Mouse (Mus musculus) kidney, postnatal 4 days (tissue): ENCODE measurements around the gene Pnpla3.

Experiments
- DNase-seq, 2 experiments: peaks; one replicate each; pipeline ENCODE4 v3.0.0; 2021; ENCODE audit warnings: mixed read lengths in 2 of 2

Pnpla3 gene

DNA sequence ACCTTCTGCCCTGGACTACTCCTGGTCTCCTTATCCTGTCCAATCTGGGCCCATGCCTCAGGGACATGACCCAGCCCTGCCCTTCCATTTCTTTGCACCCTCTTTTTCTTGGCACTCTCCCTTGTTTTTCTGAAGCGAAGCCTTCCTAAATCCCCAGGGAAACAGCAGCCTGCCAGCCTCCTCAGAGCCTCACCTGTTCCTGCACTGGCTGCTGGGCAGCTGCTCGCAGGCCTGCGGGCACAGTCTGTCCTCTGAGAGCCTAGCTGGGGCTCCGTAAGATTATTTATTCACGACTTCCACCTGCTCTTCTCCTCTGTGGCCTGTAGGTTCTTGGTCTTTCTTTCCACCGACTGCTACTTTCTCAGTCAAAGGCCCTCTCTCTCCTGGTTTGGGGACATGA, 14.4 kb downstream of the Pnpla3 start:
- DNase-seq, result no peak

DNA sequence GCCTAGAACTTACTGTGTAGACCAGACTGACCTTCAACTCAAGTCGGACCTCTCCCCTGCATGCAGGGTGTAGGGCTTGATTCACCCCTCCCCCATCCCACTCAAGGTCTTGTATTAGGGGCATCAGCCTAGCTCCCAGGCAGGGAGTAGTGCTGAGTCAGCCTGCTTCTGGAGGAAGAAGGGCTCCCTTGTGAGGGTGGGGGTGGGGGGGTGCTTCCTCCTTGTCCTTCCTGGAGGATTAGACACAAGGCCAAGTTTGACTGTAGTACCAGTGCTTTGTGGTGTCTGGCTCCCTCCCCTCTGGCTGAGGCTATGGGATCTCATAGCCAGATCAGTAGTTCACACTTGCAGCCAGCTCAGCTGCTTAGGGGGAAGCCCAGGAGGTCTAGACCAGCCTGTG, 16.3 kb downstream of the Pnpla3 start:
- peak in 1 of 2 experiments; percentile 46 for DNase-seq

DNA sequence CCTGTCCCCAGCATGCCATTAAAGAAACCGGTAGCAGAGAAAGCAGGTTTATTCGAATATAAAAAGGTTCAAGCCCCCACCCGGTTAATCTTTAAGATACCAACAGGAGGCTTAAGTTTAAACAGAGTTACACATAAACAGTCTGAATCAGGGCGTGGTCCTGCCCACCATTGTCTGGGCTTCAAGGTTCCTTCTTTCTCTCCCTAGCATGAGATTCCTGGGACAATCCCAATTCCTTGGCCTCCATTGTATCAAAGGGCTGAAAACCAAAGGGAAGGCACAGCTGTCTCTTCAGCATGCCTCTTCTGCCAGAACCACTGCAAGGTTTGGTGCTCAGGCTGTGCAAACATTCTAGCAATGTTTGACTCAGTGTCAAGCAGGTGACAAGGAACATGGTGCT, 18.6 kb downstream of the Pnpla3 start:
- no peak for DNase-seq

DNA sequence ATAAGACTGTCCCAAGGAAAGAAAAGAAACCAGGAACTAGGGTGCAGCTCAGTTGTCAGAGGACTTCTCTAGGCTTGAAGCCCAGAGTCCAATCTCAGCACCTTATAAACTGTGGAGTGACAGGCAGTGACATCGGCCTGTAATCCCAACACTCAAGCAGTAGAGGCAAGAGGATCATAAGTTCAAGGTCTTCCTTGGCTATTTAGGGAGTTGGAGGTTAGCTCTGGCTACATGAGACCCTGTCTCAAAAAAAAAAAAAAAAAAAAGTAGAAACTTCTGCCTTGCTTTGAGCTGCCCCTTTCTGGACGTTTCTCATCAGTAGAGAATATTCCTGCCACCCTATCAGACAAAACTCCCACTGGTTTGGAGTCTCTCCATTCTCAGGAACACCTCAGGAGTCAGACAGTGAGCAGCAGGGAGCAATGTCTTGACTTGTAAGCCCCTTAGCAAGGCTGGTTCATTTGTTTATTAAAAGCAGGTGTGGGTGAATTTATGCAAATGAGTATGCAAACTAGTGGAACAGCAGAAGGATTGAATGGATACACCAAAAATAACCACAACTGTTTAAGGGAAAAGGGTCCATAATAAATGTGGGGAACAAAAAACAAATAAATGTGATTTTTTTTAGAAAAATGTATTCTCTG, 21.4 kb downstream of the Pnpla3 start:
- DNase-seq, result no peak

DNA sequence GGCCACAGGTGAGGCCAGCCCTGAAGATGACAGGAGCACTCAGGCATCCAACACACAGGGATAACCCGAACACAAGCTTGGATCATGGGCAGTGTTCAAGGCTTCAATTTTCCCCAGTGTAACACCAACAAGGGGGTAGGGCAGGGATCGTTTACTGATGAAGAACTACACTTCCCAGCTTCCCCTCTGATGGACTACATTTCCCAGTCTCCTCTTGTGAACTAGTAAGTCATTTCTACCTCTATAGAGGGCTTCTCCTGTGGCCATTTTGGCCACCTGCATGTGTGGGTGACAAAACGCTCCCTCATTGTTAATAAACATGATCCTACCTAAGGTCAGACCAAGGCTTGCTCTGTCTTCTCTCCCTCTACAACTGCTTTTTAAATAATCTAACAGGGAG, 22.2 kb downstream of the Pnpla3 start:
- no peak for DNase-seq

DNA sequence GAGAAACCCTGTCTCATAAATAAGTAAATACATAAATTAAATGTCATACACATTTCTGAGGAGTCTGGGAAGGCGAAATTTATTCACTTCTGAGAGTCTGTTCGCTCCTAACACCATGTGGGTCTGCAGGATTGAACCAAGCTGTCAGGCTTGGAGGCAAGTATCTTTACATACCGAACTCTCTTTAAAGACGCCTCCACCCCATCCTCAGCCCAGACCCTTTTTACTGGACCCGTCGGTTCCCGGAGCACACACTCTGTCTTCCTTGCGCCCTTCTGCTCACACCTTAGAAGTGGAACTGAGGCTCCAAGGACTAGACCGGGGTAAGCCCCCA, 24.1 kb downstream of the Pnpla3 start:
- DNase-seq, result no peak

DNA sequence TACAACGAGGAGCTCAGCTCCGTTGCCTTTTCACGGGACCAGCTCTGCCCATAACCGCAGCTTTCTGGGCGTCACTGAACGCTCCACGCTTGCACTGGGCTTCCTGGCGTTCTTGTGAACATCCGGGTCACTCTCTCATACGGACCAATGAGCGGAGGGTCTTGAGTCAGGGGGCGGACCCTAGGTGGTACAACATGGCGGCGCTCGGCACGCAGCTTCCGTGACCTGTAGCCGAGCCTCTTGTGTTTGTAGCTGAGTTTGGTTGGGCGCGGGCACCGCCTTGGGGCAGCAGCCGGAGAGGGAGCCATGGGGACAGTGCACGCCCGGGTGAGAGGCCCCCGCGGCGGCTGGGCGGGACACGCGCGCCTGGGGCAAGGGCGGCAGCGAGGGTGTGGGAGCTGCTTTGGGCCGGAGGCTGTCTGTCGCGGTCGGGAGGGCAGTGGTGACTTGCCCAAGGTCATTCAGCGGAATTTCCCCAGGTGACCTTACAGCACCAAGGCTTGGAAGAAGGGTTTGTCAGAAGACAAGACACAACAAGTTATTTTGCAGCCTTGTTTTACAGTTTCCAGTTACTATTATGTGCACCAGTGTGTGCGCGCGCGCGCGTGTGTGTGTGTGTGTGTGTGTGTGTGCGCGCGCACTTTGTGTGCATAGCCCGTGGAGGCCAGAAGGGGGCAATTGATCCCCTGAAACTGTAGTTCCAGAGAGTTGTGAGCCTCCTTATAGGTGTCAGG, 24.6 kb downstream of the Pnpla3 start, which contains the start of gene Samm50:
TSS of gene Samm50 (plus strand) at position 184 of the 734 bp plus-strand sequence.
- peak; percentile 90 to 95 for DNase-seq

GRCm38 (mm10) chr15:84196486-84197165, 29.0 kb downstream of the Pnpla3 start:
- no peak for DNase-seq

- DNase-seq, result no peak
Observed at GRCm38 (mm10) chr15:84207327-84207726, 39.7 kb downstream of the Pnpla3 start.

DNA sequence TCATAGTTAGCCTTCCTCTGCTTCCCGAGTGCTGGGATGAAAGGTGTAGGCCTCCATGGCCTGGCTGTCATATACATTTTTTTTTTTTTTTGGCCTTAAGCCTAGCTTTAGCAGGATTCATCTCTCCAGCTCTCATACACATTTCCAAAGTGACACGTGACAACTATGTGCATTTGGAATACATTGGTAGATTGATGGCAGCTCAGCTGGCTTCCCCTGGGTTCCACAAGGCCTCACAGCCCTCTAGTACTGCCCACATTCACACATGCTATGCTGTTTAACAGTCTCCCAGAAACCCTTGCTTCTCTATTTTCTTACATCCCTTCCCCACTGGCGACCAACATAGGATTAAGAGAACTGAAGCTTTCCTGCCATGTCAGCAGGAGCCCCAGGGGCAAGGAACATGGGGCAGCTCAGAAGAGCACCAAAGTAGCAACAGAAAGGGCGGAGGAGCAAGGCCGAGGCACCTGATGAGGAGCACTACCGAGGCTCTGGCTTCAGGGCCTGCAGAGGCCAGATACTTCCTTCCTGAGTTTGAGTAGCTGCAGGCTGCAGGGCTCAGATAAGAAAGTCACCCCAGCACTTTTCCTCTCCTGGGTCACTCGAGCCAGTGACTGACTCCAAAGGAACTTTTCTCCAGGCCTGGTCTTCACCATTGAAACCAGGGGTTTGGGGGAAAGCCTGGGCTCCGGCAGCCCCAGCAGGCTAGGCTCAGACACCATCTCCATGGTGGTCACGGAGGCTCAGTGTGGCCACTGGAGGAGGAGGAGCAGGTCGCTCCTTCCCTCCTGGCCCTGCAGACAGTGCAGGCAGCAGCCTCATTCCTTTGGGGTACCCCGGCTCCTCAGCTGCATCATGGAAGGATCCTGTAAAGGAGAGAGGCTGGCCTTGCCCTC, 42.1 kb downstream of the Pnpla3 start:
- DNase-seq, result no peak

DNA sequence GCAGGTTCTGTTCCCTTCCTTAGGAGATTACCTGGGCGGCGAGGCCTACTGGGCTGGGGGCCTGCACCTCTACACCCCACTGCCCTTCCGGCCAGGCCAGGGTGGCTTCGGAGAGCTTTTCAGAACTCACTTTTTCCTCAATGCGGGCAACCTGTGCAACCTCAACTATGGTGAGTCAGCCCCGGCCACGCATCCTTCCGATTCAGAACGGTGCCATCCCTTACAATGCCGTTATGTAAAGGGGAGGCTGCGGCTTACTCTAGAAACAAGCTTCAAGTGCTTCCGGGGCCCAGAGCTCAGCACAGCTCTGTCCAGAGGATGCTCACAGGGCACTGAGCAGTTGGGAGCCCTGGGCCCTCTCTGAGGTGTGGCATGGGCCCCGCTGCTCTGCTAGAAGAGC, 42.8 kb downstream of the Pnpla3 start:
- DNase-seq, result no peak

GRCm38 (mm10) chr15:84210941-84211340, 43.3 kb downstream of the Pnpla3 start:
- DNase-seq, result no peak

DNA sequence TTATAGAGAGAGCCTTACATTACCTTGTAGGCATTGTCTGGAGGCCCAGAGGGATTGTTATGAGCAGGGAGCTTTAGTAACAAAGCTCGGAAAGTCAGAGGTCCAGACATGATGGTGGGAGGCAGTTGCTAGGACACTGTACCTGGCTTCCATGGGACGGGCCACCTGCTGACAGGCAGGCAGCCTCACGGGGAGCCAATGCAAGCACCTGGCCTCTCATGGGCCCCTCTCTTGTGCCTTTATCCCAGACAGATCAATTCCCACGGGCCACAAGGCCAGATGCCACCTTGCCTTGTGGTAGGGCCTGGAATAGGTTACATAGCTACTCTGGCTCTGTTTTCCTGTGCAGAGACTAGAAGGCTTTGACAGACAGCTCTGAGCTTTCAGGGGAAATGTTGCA, 43.9 kb downstream of the Pnpla3 start:
- DNase-seq, result no peak

GRCm38 (mm10) chr15:84212031-84212755, 44.6 kb downstream of the Pnpla3 start:
- DNase-seq, result peak; percentile 93 to 94

- DNase-seq, result no peak
Observed at GRCm38 (mm10) chr15:84212756-84213105, 45.1 kb downstream of the Pnpla3 start.

- DNase-seq, result no peak
Observed at GRCm38 (mm10) chr15:84213162-84213739, 45.6 kb downstream of the Pnpla3 start.

DNA sequence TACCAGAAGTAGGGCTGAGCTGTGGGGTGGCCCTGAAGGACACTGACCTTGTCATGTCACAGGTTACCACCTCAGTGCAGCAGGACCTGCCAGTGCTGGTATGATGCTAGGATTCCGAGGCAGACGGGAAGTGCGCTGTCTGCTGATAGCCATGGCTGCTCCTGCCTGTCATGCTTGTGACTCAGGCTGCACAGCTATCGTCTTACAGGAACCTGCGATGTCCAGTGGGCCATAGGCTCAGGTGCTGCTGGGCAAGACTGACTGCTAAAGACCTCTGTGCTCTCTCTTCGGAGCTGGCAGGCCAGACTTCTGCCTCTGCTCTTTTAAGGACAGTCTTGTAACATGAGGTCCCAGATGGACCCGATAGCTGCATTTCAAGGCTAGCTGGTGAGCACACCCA, 46.8 kb downstream of the Pnpla3 start:
- DNase-seq, result no peak

- DNase-seq, result no peak
Observed at GRCm38 (mm10) chr15:84215273-84215672, 47.6 kb downstream of the Pnpla3 start.

DNA sequence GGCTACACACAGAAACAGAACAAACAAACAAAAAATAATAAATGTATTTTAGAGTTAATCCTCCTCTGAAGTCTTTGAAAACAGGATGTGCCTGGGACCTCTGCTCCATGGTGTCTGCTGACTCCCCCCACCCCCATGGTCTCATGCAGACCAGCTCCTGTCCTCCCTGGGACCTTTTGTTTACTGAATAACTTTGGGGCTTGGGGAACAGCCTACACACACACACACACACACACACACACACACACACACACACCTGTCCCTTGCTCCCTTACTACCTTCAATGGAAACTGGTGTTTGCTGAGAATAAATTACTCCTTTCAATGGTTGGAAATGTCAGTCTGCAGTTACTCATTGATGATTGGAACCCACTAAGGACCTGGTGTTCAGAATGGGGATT, 48.4 kb downstream of the Pnpla3 start:
- peak; percentile 48 to 68 for DNase-seq

DNA sequence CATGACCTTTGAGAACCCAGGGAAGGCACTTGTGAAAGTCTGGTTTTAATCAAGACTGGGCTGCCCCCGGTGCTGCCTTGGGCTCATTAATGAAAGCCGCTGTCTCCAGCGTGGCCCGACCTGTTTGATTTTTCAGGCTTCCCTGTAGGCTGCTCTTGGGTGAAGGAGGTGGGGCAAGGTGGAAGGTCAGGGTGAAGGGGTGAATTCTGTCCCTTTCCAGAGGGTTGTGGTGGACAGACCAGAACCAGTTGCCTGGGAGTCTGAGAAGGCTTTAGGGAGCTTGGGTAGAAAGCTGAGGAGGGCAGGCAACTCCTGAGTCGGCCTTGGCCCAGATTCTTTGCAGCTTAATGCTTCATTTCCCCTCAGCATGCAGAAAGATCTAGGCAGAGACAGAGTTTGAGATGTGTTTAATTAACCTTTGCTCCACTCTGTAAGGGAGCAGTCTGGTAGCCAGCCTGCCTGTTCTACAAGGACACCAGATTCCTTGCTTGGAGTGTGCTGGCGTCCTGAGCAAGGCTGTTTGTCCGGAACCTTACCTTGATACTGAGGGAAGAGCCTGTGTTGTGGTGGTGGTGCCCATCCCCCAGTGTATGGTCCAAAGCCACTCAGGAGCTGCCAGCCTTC, 48.9 kb downstream of the Pnpla3 start:
- peak; percentile 49 to 67 for DNase-seq

GRCm38 (mm10) chr15:84217969-84218782, 50.5 kb downstream of the Pnpla3 start:
- DNase-seq, result no peak
